ENCODE assay signal across 25 mouse cellular contexts in the genomic region with DNA sequence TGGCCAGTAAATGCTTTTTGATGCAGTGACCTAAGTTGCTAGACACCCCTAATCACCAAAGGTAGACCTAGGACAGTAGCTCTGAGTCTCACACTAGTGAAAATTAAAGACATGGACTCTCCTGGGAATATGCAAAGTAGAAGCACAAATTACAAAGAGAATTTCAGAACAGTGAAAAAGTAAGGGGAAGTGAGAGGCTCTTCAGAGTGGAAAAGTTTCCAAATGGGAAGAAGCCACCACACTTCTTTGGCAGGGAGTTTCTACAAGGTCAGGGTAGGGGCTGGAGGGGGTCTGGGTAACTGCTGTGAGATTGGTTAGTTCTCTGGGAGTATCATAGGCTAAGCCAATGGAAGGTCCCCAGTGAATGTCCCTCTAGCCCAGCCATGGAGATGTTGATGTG. TPM values are rescaled to one million over a fixed set of nuclear protein-coding genes. Genes with fewer than 3 reads are reported as not detected.
"Had no signal": no experiment of that assay in that cellular context is flagged by ENCODE, and none has a peak within 500 bp of the region (broad histone marks: within the 10 kb centered on the region; RNA-seq: fewer than 3 reads in every experiment).

No protein-coding gene starts in this region.

- H3K4me3 ChIP-seq: heart, adult 2 months; heart, embryonic 13.5 days; heart, embryonic 15.5 days; hindbrain, embryonic 10.5 days; hindbrain, embryonic 12.5 days; intestine, embryonic 15.5 days; layer of hippocampus, adult 2 months; left cerebral cortex, adult 2 months; limb, embryonic 10.5 days; limb, embryonic 12.5 days had no signal

- H3K9me3 ChIP-seq: heart, embryonic 13.5 days; heart, embryonic 15.5 days; hindbrain, embryonic 10.5 days; hindbrain, embryonic 12.5 days; intestine, embryonic 15.5 days; limb, embryonic 10.5 days; limb, embryonic 12.5 days had no signal

- H3K4me2 ChIP-seq: heart, embryonic 11.5 days; heart, embryonic 13.5 days; heart, embryonic 15.5 days; hindbrain, embryonic 12.5 days; hindbrain, embryonic 14.5 days; intestine, embryonic 15.5 days; limb, embryonic 12.5 days had no signal

- H3K27ac ChIP-seq: heart, adult 2 months; heart, embryonic 13.5 days; heart, embryonic 15.5 days; hindbrain, embryonic 10.5 days; hindbrain, embryonic 12.5 days; hindbrain, embryonic 14.5 days; intestine, embryonic 15.5 days; layer of hippocampus, adult 2 months; left cerebral cortex, adult 2 months; limb, embryonic 10.5 days; limb, embryonic 12.5 days had no signal

- H3K9ac ChIP-seq: forebrain, postnatal 0 days; heart, embryonic 13.5 days; heart, embryonic 15.5 days; hindbrain, embryonic 12.5 days; hindbrain, embryonic 14.5 days; intestine, embryonic 15.5 days; limb, embryonic 12.5 days had no signal

- H3K4me1 ChIP-seq: heart, embryonic 15.5 days; hindbrain, embryonic 10.5 days; hindbrain, embryonic 12.5 days; intestine, embryonic 15.5 days; limb, embryonic 10.5 days; limb, embryonic 12.5 days had no signal

- ATAC-seq: forebrain, postnatal 0 days; hindbrain, embryonic 16.5 days; inflammation-experienced regulatory T-cells, adult 6 months; intestine, embryonic 15.5 days; intestine, postnatal 0 days had no signal

- DNase-seq: forebrain, postnatal 0 days; gastrocnemius, postnatal 14 days; heart, adult 11 months; heart, adult 2 months; heart, postnatal 4 days; kidney, adult 18-20 months; kidney, adult 8-10 months; kidney, postnatal 10 days; kidney, postnatal 25 days; kidney, postnatal 4 days; liver had no signal

- H3K36me3 ChIP-seq: heart, embryonic 13.5 days; heart, embryonic 15.5 days; hindbrain, embryonic 10.5 days; hindbrain, embryonic 12.5 days; intestine, embryonic 15.5 days; limb, embryonic 10.5 days; limb, embryonic 12.5 days had no signal

- H3K27me3 ChIP-seq: heart, embryonic 15.5 days; hindbrain, embryonic 12.5 days; intestine, embryonic 15.5 days; limb, embryonic 12.5 days had no signal

RNA-seq across cellular contexts. Expression of gene Aox3, which starts 13.8 kb away (rescaled TPM):
- polyA plus RNA-seq: heart, embryonic 11.5 days; hindbrain, embryonic 12.5 days; inflammation-experienced regulatory T-cells, adult 6 months had no signal
